Mouse (Mus musculus): ENCODE results near the gene Plce1. TPM values are rescaled to one million over a fixed set of nuclear protein-coding genes. Genes with fewer than 3 reads are reported as not detected.

Plce1 gene
- polyA plus RNA-seq, 1 experiment from 2014 or later = 3.0 TPM

DNA sequence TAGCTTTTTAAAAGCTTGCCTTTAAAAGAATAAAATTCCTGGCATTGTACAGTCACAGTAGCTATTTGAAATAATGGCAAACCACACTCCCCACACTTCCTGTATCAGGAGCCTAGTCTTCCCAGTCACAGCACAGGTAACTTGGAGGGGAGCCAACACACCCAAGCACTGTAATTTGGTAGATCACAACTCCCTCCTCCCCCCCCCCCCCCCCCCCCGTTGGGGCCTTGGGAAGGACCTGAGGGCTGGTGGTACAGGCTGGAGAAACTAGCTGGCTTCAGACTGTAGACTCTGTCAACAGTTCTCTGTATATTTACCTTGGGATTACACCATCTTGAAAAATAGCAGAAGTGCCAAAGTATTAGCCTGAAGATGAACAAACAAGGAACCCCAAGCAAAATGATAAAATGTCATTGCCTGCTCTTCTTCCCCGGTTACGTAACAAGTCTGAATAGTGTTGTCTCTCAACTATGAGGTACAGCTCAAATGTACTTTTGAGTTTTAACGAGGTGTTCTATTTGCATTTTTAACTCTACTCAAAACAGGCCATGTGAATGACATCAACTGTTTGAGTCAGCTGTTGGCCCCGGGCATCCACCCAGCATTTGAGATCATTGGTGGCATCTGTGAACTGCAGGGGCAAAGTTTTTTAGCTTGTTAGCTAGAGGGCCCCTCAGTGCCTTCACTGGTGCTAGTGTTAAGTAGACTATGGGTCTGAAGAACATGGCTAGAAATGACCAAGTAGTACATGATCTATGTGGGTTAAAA, 33.7 kb downstream of the Plce1 start:
- no peak overlapping the region for H3K4me2 ChIP-seq (ENCODE audit: low read length)
- ATAC-seq = no peak
- no peak overlapping the region for H3K27ac ChIP-seq (ENCODE audit: low read depth, low read length)
- H3K4me3 ChIP-seq (ENCODE audit: low read length) = no peak overlapping the region
- 94% methylated on average over 5 of the region's 5 CpGs for whole genome bisulfite sequencing
- no peaks in the 10 kb centered on the region for H3K36me3 ChIP-seq (ENCODE audit: control insufficient read depth, insufficient read depth, low read length)
- H3K9me3 ChIP-seq (ENCODE audit: control insufficient read depth, low read length) = no peaks in the 10 kb centered on the region
- no peaks in the 10 kb centered on the region for H3K4me1 ChIP-seq (ENCODE audit: control insufficient read depth, insufficient read depth, low read depth, low read length)
- no peak overlapping the region for H3K9ac ChIP-seq (ENCODE audit: low read depth, low read length)
- H3K27me3 ChIP-seq (replicated peaks; ENCODE audit: control insufficient read depth, insufficient read depth, low read length) = no peaks in the 10 kb centered on the region

DNA sequence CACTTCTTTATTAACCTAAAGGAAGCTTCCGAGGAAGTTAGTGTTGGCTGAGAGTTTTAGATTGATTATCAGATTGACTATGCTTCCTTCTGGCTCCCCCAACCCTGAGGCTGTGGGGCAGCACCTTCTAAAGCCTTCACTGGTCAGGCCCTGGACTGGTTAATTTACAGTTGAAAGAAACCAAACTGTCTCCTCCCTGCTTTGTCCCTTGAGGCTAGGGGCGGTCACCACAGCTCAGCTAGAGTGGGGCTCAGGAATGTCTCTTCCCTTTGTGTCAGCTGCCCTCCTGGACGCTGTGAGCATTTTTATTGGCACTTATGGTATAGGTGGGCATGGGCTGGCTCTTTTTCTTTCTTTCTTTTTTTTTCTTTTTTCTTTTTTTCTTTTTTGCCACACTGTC, 45.9 kb downstream of the Plce1 start:
- Histone ChIP-seq H3K9ac (ENCODE audit: low read depth, low read length) (no peak overlapping the region), H3K27me3 (replicated peaks; ENCODE audit: control insufficient read depth, insufficient read depth, low read length) (no peaks in the 10 kb centered on the region), H3K4me2 (ENCODE audit: low read length) (no peak overlapping the region), H3K36me3 (ENCODE audit: control insufficient read depth, insufficient read depth, low read length) (no peaks in the 10 kb centered on the region), H3K4me1 (ENCODE audit: control insufficient read depth, insufficient read depth, low read depth, low read length) (no peaks in the 10 kb centered on the region), H3K9me3 (ENCODE audit: control insufficient read depth, low read length) (peaks cover 3% of the 10 kb centered on the region; the same call in 1 of the 2 replicates), H3K27ac (ENCODE audit: low read depth, low read length) (no peak overlapping the region), H3K4me3 (ENCODE audit: low read length) (no peak overlapping the region)
- WGBS = 14% methylated on average over 3 of the region's 3 CpGs
- ATAC-seq = peak; percentile 48; the same call in 1 of the 2 replicates

DNA sequence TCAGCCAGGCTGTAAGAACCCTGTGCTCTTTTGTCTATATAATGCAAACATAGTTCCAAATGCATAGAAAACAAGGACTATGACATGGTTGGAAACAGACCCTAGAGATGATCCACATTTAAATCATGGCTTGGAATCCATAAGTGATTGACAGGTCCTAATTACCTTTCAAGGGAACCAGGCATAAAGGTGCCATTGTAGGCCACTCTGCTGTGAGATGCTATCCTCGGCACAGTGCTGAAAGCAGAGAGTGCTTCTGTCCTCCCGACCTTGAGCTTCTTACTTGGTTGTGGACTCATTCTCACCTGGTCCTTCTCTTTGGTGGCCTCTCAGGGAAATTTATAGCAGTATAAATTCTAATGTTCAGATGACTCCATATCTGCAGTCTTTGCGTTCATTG, 46.6 kb downstream of the Plce1 start:
- no peaks in the 10 kb centered on the region for H3K27me3 ChIP-seq (replicated peaks; ENCODE audit: control insufficient read depth, insufficient read depth, low read length)
- ATAC-seq = no peak
- 39% methylated on average over 3 of the region's 3 CpGs for WGBS
- H3K4me1 ChIP-seq (ENCODE audit: control insufficient read depth, insufficient read depth, low read depth, low read length) = no peaks in the 10 kb centered on the region
- H3K27ac ChIP-seq (ENCODE audit: low read depth, low read length) = no peak overlapping the region
- H3K4me3 ChIP-seq (ENCODE audit: low read length) = no peak overlapping the region
- H3K9ac ChIP-seq (ENCODE audit: low read depth, low read length) = no peak overlapping the region
- H3K9me3 ChIP-seq (ENCODE audit: control insufficient read depth, low read length) = peaks cover 3% of the 10 kb centered on the region; the same call in 1 of the 2 replicates
- H3K36me3 ChIP-seq (ENCODE audit: control insufficient read depth, insufficient read depth, low read length) = no peaks in the 10 kb centered on the region
- H3K4me2 ChIP-seq (ENCODE audit: low read length) = no peak overlapping the region

DNA sequence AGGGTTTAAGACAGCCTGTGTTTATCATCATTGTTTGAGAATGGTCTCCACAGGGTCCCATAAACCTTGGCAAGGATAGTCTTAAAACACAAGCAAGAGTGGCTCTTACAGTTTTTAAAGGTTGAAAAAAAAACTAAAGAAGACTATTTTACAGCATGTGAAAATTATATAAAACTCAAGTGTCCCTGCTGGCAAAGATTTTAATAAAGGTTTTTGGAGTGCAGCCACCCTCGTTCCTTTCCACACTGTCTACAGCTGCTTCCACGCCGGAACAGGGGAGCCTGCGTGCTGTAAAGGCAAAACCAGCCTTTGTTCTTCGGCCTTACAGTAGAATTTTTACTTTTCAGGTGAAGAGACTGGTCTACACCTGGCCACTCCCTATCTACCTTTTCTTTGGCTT, 52.3 kb downstream of the Plce1 start:
- Histone ChIP-seq H3K27ac (ENCODE audit: low read depth, low read length) (no peak overlapping the region), H3K9ac (ENCODE audit: low read depth, low read length) (no peak overlapping the region), H3K9me3 (ENCODE audit: control insufficient read depth, low read length) (no peaks in the 10 kb centered on the region), H3K27me3 (replicated peaks; ENCODE audit: control insufficient read depth, insufficient read depth, low read length) (no peaks in the 10 kb centered on the region), H3K4me1 (ENCODE audit: control insufficient read depth, insufficient read depth, low read depth, low read length) (no peaks in the 10 kb centered on the region), H3K4me3 (ENCODE audit: low read length) (no peak overlapping the region), H3K4me2 (ENCODE audit: low read length) (no peak overlapping the region), H3K36me3 (ENCODE audit: control insufficient read depth, insufficient read depth, low read length) (no peaks in the 10 kb centered on the region)
- no peak for ATAC-seq
- WGBS = 79% methylated on average over 5 of the region's 5 CpGs

DNA sequence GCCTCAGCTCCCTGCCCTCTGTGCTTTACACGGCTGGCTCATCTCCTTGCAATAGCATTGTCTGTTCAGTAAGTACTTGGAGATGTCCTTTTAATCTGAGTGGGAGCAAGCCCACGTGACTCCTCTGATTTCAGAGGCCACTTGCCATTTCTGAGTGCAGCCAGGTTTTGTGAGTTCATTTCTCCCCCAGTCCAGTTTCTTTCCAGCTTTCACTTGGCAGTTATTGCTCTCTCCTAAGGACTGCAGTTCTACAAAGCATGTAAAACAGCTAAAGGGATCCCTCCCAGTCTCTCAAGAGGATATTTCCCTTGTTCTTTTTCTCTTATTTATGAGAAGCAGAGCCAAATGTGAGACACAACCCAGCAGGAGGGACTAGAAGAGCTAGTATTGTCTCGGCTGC, 58.4 kb downstream of the Plce1 start:
- H3K9ac ChIP-seq (ENCODE audit: low read depth, low read length) = no peak overlapping the region
- no peak overlapping the region for H3K4me2 ChIP-seq (ENCODE audit: low read length)
- H3K4me1 ChIP-seq (ENCODE audit: control insufficient read depth, insufficient read depth, low read depth, low read length) = no peaks in the 10 kb centered on the region; the same call in 1 of the 2 replicates
- H3K4me3 ChIP-seq (ENCODE audit: low read length) = no peak overlapping the region
- H3K27ac ChIP-seq (ENCODE audit: low read depth, low read length) = no peak overlapping the region
- H3K9me3 ChIP-seq (ENCODE audit: control insufficient read depth, low read length) = no peaks in the 10 kb centered on the region
- no peak for ATAC-seq
- 45% methylated on average over 3 of the region's 3 CpGs for WGBS
- no peaks in the 10 kb centered on the region for H3K27me3 ChIP-seq (replicated peaks; ENCODE audit: control insufficient read depth, insufficient read depth, low read length)
- H3K36me3 ChIP-seq (ENCODE audit: control insufficient read depth, insufficient read depth, low read length) = no peaks in the 10 kb centered on the region

DNA sequence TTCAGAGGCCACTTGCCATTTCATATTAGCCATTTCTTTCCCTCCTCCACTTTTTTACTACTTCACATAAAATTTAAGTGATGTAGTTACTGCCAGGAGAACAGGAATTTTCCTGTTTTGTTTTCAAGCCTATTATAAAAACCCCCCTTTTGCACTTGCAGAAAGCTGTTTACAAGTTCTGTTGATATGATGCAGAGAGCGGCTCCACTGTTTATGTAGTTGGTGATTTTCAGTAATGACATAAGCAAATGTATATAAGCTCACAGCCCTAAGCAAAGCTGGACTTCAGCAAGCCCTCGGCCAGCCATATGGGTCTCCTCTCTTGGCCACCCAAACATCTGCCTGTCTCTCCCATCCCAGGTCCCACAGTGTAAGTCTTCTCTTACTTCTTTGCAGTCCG, 59.6 kb downstream of the Plce1 start:
- no peaks in the 10 kb centered on the region; the same call in 1 of the 2 replicates for H3K4me1 ChIP-seq (ENCODE audit: control insufficient read depth, insufficient read depth, low read depth, low read length)
- no peak overlapping the region for H3K9ac ChIP-seq (ENCODE audit: low read depth, low read length)
- H3K4me3 ChIP-seq (ENCODE audit: low read length) = no peak overlapping the region
- H3K4me2 ChIP-seq (ENCODE audit: low read length) = no peak overlapping the region
- ATAC-seq = no peak
- no peaks in the 10 kb centered on the region for H3K27me3 ChIP-seq (replicated peaks; ENCODE audit: control insufficient read depth, insufficient read depth, low read length)
- 87% methylated on average over 3 of the region's 3 CpGs for WGBS
- no peaks in the 10 kb centered on the region for H3K36me3 ChIP-seq (ENCODE audit: control insufficient read depth, insufficient read depth, low read length)
- no peak overlapping the region for H3K27ac ChIP-seq (ENCODE audit: low read depth, low read length)
- no peaks in the 10 kb centered on the region for H3K9me3 ChIP-seq (ENCODE audit: control insufficient read depth, low read length)

DNA sequence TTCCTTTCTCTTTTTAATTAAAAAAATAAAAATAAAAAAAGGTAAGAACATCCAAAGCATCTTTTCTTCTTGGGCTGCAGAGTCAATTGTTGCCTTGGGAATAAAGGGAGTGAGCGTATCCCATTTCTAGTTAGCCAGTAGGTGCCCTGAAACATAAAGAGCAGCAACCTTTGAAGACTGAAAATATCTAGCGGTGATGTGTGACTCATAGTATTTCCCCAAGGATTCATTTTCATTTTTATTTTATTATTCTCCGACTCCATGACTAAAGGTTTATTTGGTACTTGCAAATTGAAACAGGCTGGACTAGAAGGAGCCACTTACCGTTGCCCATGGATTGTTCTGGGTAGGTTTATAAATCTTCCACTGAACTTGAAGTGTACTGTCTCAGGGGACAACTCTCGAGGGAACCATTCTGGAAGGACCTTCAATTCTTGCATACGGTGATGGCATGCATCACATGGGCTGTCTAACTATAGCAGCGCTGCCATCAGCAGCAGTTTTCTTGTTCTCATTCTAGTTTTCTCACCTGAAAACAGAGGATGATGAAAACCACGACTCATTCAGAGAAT, 68.7 kb downstream of the Plce1 start:
- no peak overlapping the region for H3K4me2 ChIP-seq (ENCODE audit: low read length)
- no peaks in the 10 kb centered on the region for H3K36me3 ChIP-seq (ENCODE audit: control insufficient read depth, insufficient read depth, low read length)
- H3K4me3 ChIP-seq (ENCODE audit: low read length) = no peak overlapping the region
- H3K27me3 ChIP-seq (replicated peaks; ENCODE audit: control insufficient read depth, insufficient read depth, low read length) = no peaks in the 10 kb centered on the region
- H3K9me3 ChIP-seq (ENCODE audit: control insufficient read depth, low read length) = no peaks in the 10 kb centered on the region
- H3K27ac ChIP-seq (ENCODE audit: low read depth, low read length) = no peak overlapping the region
- H3K4me1 ChIP-seq (ENCODE audit: control insufficient read depth, insufficient read depth, low read depth, low read length) = no peaks in the 10 kb centered on the region
- no peak overlapping the region for H3K9ac ChIP-seq (ENCODE audit: low read depth, low read length)
- no peak for ATAC-seq
- 76% methylated on average over 8 of the region's 8 CpGs for WGBS

DNA sequence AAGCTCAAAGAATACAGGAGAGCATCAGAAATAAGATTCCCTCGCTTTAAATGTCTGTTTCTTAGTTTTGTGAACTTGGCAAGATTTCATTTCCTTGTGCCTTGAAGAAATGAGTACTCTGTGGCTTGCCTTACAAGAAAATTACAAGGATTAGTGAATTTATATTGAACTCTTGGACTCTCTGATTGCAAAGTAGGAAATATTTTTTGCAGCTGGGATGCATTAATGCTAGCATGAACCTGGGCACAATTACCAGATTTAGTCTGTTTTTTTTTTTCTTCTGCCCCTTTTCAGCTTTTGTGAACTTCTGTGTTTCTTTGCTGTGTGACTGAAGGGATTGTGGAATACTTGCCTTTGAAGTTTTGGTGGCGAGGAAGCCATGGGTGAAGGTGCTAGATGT, 72.6 kb downstream of the Plce1 start:
- no peaks in the 10 kb centered on the region for H3K27me3 ChIP-seq (replicated peaks; ENCODE audit: control insufficient read depth, insufficient read depth, low read length)
- no peak for ATAC-seq
- no peaks in the 10 kb centered on the region for H3K9me3 ChIP-seq (ENCODE audit: control insufficient read depth, low read length)
- H3K4me1 ChIP-seq (ENCODE audit: control insufficient read depth, insufficient read depth, low read depth, low read length) = no peaks in the 10 kb centered on the region
- H3K4me2 ChIP-seq (ENCODE audit: low read length) = no peak overlapping the region
- H3K9ac ChIP-seq (ENCODE audit: low read depth, low read length) = no peak overlapping the region
- no peaks in the 10 kb centered on the region for H3K36me3 ChIP-seq (ENCODE audit: control insufficient read depth, insufficient read depth, low read length)
- no peak overlapping the region for H3K4me3 ChIP-seq (ENCODE audit: low read length)
- 91% methylated on average over 2 of the region's 2 CpGs for WGBS
- H3K27ac ChIP-seq (ENCODE audit: low read depth, low read length) = no peak overlapping the region

DNA sequence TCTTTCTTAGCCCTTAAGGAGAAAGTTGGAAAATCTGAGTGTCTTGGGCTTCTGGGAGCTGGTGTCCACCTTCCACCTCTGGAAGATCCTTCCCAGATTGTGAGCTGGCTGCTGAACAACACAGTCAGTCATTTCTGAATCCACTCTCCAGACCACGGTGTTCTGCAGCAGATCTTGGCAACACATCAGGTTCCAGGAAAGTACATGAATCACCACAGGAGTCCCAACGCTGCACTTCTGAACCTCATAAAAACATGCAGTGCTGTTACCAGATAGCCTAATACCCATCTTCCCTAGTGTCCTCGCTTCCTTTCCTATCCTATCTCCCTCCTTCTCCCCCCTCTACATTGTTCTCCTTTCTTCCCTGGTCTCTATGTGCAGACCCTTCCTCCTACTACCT, 74.5 kb downstream of the Plce1 start:
- 70% methylated on average over 3 of the region's 3 CpGs for WGBS
- Histone ChIP-seq H3K27ac (ENCODE audit: low read depth, low read length) (no peak overlapping the region), H3K36me3 (ENCODE audit: control insufficient read depth, insufficient read depth, low read length) (no peaks in the 10 kb centered on the region), H3K4me3 (ENCODE audit: low read length) (no peak overlapping the region), H3K9me3 (ENCODE audit: control insufficient read depth, low read length) (no peaks in the 10 kb centered on the region), H3K4me1 (ENCODE audit: control insufficient read depth, insufficient read depth, low read depth, low read length) (no peaks in the 10 kb centered on the region), H3K4me2 (ENCODE audit: low read length) (no peak overlapping the region), H3K9ac (ENCODE audit: low read depth, low read length) (no peak overlapping the region), H3K27me3 (replicated peaks; ENCODE audit: control insufficient read depth, insufficient read depth, low read length) (no peaks in the 10 kb centered on the region)
- no peak for ATAC-seq
